Mouse (Mus musculus): Measurements from ENCODE around the gene Tepp. TPM values are rescaled to one million over a fixed set of nuclear protein-coding genes. Genes with fewer than 3 reads are reported as not detected.

The Tepp gene
- polyA plus RNA-seq, 1 experiment from 2014 or later, result 0.83 TPM

DNA sequence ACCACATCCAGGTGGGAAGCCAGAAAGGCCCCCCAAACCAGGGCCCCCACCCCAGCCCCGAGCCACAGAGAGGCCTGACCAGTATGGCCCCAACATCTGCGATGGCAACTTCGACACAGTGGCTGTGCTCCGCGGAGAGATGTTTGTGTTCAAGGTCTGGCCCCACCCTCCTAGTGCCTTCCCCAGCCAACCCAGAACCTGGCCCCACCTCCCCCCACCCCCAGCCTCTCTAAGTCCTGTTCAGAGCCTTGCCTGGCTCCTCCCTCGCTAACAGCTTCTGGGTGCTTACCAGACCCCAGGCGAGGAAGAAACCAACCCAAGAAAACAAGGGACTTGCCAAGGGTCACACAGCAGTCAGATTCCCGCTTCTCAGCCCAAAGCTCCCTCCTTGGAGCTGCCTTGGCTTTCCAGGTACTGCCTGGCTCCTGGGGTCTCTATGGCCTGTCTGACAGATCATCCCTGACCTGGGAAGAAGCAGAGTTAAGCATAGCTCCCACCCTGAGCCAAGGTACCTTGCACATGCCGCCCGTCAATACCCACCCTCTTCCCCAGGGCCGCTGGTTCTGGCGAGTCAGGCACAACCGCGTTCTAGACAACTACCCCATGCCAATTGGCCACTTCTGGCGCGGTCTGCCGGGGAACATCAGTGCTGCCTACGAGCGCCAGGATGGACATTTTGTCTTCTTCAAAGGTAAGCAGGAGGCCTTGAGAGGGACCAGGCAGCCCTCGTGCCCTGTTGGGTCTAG lies 59.4 kb downstream of the Tepp start:
- Histone ChIP-seq H3K4me1 (ENCODE audit: control insufficient read depth, insufficient read depth, low read length) (no peaks in the 10 kb centered on the region), H3K4me2 (ENCODE audit: low read length) (no peak overlapping the region), H3K4me3 (replicated peaks; ENCODE audit: low read depth, low read length) (no peak overlapping the region), H3K9me3 (ENCODE audit: control insufficient read depth, low read length) (no peaks in the 10 kb centered on the region), H3K27me3 (ENCODE audit: control insufficient read depth, insufficient read depth, low read length) (no peaks in the 10 kb centered on the region), H3K27ac (replicated peaks; ENCODE audit: low read depth, low read length) (no peak overlapping the region), H3K9ac (replicated peaks; ENCODE audit: low read length) (no peak overlapping the region), H3K36me3 (ENCODE audit: control insufficient read depth, insufficient read depth, low read length) (peaks cover 44% of the 10 kb centered on the region)
- WGBS, result 61% methylated on average over 20 of the region's 20 CpGs
- ATAC-seq (ENCODE audit: low FRiP score, low TSS enrichment) (no peak), DNase-seq (no peak)

DNA sequence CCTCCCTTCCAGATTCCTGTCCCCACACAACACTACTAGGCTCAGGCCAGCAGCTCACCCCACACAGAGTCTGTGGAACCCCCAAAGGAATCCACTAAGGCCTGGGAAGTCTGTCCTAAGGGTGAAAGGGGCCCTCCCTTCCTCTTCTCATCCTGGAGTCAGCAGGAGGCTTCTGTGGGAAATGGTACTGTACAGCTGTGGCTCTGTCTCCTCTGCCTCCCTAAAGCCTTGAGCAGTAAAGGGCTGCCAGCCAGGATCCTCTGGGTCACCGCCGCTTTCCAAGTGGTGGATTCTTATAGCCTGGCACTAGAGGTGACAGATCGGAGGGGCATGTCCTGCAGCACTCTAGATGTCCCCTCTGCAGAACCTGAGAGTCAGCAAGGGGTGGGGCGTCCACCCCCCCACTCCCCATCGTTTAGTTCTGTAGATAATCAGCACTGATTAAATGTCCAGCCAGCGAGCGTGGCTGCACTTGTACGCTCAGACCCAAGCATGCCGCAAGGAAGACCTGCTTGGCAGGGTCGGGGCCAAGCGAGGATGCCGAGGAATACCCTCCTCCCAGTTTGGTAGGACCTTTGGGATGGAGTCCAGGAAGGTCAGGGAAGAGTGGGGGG lies 63.1 kb downstream of the Tepp start:
- no peak for DNase-seq
- Histone ChIP-seq H3K9ac (replicated peaks; ENCODE audit: low read length) (no peak overlapping the region), H3K27ac (replicated peaks; ENCODE audit: low read depth, low read length) (no peak overlapping the region), H3K36me3 (ENCODE audit: control insufficient read depth, insufficient read depth, low read length) (peaks cover 35% of the 10 kb centered on the region), H3K27me3 (ENCODE audit: control insufficient read depth, insufficient read depth, low read length) (no peaks in the 10 kb centered on the region), H3K4me3 (replicated peaks; ENCODE audit: low read depth, low read length) (no peak overlapping the region), H3K4me1 (ENCODE audit: control insufficient read depth, insufficient read depth, low read length) (no peaks in the 10 kb centered on the region), H3K4me2 (ENCODE audit: low read length) (no peak overlapping the region), H3K9me3 (ENCODE audit: control insufficient read depth, low read length) (no peaks in the 10 kb centered on the region)
- ATAC-seq (ENCODE audit: low FRiP score, low TSS enrichment), result no peak
- 87% methylated on average over 12 of the region's 12 CpGs for WGBS

DNA sequence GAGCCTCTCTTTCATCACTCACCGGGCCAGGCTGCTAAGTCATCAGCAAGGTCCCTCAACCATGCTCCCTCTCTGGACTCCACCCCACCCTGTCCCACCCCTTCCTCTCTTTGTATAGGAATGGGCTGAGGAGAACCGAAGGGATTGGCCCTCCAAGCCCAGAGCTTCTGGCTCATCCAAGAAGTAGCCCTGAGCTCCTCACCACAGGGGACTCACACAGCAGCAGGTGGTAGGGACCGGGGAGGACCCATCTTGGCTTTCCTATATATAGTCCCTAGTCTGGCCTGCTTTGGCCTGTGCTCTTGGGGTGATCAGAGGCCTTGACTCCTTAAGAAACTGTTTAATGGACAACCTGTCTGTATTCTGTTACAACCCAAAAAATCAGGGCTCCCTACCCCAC lies 64.1 kb downstream of the Tepp start:
- DNase-seq (no peak), ATAC-seq (ENCODE audit: low FRiP score, low TSS enrichment) (no peak)
- Histone ChIP-seq H3K27ac (replicated peaks; ENCODE audit: low read depth, low read length) (no peak overlapping the region), H3K36me3 (ENCODE audit: control insufficient read depth, insufficient read depth, low read length) (peaks cover 31% of the 10 kb centered on the region), H3K4me1 (ENCODE audit: control insufficient read depth, insufficient read depth, low read length) (no peaks in the 10 kb centered on the region), H3K9ac (replicated peaks; ENCODE audit: low read length) (no peak overlapping the region), H3K4me3 (replicated peaks; ENCODE audit: low read depth, low read length) (no peak overlapping the region), H3K9me3 (ENCODE audit: control insufficient read depth, low read length) (no peaks in the 10 kb centered on the region), H3K27me3 (ENCODE audit: control insufficient read depth, insufficient read depth, low read length) (no peaks in the 10 kb centered on the region), H3K4me2 (ENCODE audit: low read length) (no peak overlapping the region)
- WGBS, result 89% methylated on average over 3 of the region's 3 CpGs

DNA sequence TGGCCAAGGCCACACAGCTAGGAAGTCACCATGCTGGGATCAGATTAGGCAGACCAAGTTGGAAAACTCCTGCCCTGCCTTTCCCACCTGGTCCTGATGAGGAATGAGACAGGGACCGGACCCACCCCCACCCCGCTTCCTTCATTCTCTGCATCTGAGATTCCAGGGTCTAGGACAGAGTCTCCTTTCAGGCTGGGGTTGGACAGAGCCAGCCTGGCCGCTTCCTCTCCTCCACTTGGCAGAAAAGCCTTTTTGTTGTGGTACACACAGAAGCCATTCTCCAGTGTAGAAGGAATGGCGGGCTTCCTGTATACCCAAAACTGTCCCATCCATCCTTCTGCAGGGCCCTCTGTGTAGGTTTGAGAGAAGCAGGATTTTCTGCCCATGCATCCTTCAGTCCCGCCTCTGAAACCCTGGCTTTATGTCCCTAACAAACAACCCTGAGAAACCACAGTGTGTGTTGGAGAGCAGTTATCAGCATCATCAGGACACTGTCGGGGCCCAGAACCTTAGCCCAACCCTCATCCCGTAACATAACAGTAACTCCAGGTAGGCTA lies 65.1 kb downstream of the Tepp start:
- Histone ChIP-seq H3K4me2 (ENCODE audit: low read length) (no peak overlapping the region), H3K4me1 (ENCODE audit: control insufficient read depth, insufficient read depth, low read length) (no peaks in the 10 kb centered on the region), H3K4me3 (replicated peaks; ENCODE audit: low read depth, low read length) (no peak overlapping the region), H3K9ac (replicated peaks; ENCODE audit: low read length) (no peak overlapping the region), H3K9me3 (ENCODE audit: control insufficient read depth, low read length) (no peaks in the 10 kb centered on the region), H3K27me3 (ENCODE audit: control insufficient read depth, insufficient read depth, low read length) (no peaks in the 10 kb centered on the region), H3K27ac (replicated peaks; ENCODE audit: low read depth, low read length) (no peak overlapping the region), H3K36me3 (ENCODE audit: control insufficient read depth, insufficient read depth, low read length) (peaks cover 23% of the 10 kb centered on the region)
- WGBS, result 92% methylated on average over 7 of the region's 7 CpGs
- DNase-seq (no peak), ATAC-seq (ENCODE audit: low FRiP score, low TSS enrichment) (no peak)

Other genes starting within 250 kb of the Tepp start
- gene Katnb1, start 229.4 kb upstream of the Tepp start, polyA plus RNA-seq (2014; fragmentation: Nextera tagmentation; extraction: Ambion mirVana), result 42.4 and 46.1 TPM in 2 replicates
- gene Kifc3, start 107.8 kb upstream of the Tepp start, polyA plus RNA-seq (2014; fragmentation: Nextera tagmentation; extraction: Ambion mirVana), result 19.4 and 21.9 TPM in 2 replicates
- gene Cngb1, start 4.0 kb upstream of the Tepp start, polyA plus RNA-seq (2014; fragmentation: Nextera tagmentation; extraction: Ambion mirVana), result 0.47 and 0.59 TPM in 2 replicates
- 15.9 and 17.9 TPM in 2 replicates for gene Zfp319, start 21.4 kb downstream of the Tepp start, polyA plus RNA-seq (2014; fragmentation: Nextera tagmentation; extraction: Ambion mirVana)
- 32.0 and 37.3 TPM in 2 replicates for gene Usb1, start 21.7 kb downstream of the Tepp start, polyA plus RNA-seq (2014; fragmentation: Nextera tagmentation; extraction: Ambion mirVana)
- 17.8 and 19.1 TPM in 2 replicates for gene Mmp15, start 41.7 kb downstream of the Tepp start, polyA plus RNA-seq (2014; fragmentation: Nextera tagmentation; extraction: Ambion mirVana)
- gene Cfap20, start 124.3 kb downstream of the Tepp start, polyA plus RNA-seq (2014; fragmentation: Nextera tagmentation; extraction: Ambion mirVana), result 133 TPM in 2 replicates
- gene Csnk2a2, start 179.5 kb downstream of the Tepp start, polyA plus RNA-seq (2014; fragmentation: Nextera tagmentation; extraction: Ambion mirVana), result 18.8 and 19.1 TPM in 2 replicates
- 0.66 and 0.78 TPM in 2 replicates for gene Ccdc113, start 223.5 kb downstream of the Tepp start, polyA plus RNA-seq (2014; fragmentation: Nextera tagmentation; extraction: Ambion mirVana)